Mouse (Mus musculus) stomach, postnatal 0 days (tissue): Measurements from ENCODE around the gene Fgfr2. TPM values are rescaled to one million over a fixed set of nuclear protein-coding genes. Genes with fewer than 3 reads are reported as not detected.
A peak's percentile ranks its signal among the peaks of the same experiment; 100 is the strongest.

Experiments
- ATAC-seq: fragments of 200-750 bp; cut with Nextera tagmentation; 2 replicates; pipeline ENCODE4 v1.8.0; 2017; ENCODE audit not compliant: low FRiP score, low TSS enrichment
- DNase-seq: peaks from one replicate; pipeline ENCODE4 v3.0.0-alpha.2; 2016; ENCODE audit warnings: low spot score
- H3K27ac ChIP-seq: fragments of 300-500 bp; sonication (generic); replicated peaks from 2 replicates; pipeline ENCODE4 v1.5.1; 2014; ENCODE audit warnings: mild to moderate bottlenecking, control low read depth
- H3K27me3 ChIP-seq: fragments of 300-500 bp; sonication (generic); 2 replicates; pipeline ENCODE4 v1.6.1; 2014; ENCODE audit warnings: low read length; ENCODE audit not compliant: control insufficient read depth, insufficient read depth
- H3K36me3 ChIP-seq: fragments of 300-500 bp; sonication (generic); 2 replicates; pipeline ENCODE4 v1.6.1; 2014; ENCODE audit warnings: low read length, mixed read lengths; ENCODE audit not compliant: control insufficient read depth, insufficient read depth
- H3K4me1 ChIP-seq: fragments of 300-500 bp; sonication (generic); replicated peaks from 2 replicates; pipeline ENCODE4 v1.6.1; 2014; ENCODE audit warnings: antibody characterized with exemption; ENCODE audit not compliant: control insufficient read depth, insufficient read depth
- H3K4me2 ChIP-seq: fragments of 300-500 bp; sonication (generic); replicated peaks from 2 replicates; pipeline ENCODE4 v1.6.1; 2014; ENCODE audit warnings: low read depth, mild to moderate bottlenecking, control low read depth, moderate library complexity
- H3K4me3 ChIP-seq: fragments of 300-500 bp; sonication (generic); 2 replicates; pipeline ENCODE4 v1.5.1; 2014; ENCODE audit warnings: low read depth, low read length, control low read depth
- H3K9ac ChIP-seq: fragments of 300-500 bp; sonication (generic); 2 replicates; pipeline ENCODE4 v1.6.1; 2014; ENCODE audit warnings: mild to moderate bottlenecking, low read length, control low read depth, mixed read lengths
- H3K9me3 ChIP-seq: fragments of 300-500 bp; sonication (generic); 2 replicates; pipeline ENCODE4 v1.6.1; 2016; ENCODE audit warnings: low read length; ENCODE audit not compliant: control insufficient read depth
- CTCF ChIP-seq: IDR thresholded peaks from 2 replicates; pipeline ENCODE4 v1.5.1; 2016; ENCODE audit warnings: antibody characterized with exemption, low read depth, mild to moderate bottlenecking, moderate library complexity
- EP300 ChIP-seq: optimal IDR thresholded peaks from 2 replicates; pipeline ENCODE3; 2016; ENCODE audit warnings: antibody characterized with exemption
- WGBS: fragments of 180-500 bp; shearing (Covaris S2); extraction: QIAGEN DNeasy Blood & Tissue Kit; methylation state at CpG from one replicate; pipeline ENCODE4 v1.1.7; 2014; 5-methylcytosine and 5-hydroxymethylcytosine counted together
- polyA plus RNA-seq: library from polyadenylated mRNA; unstranded; fragments of >200 nt; fragmentation: Nextera tagmentation; extraction: Ambion mirVana; gene quantifications from 2 replicates; pipeline ENCODE4 v1.2.1, GENCODE M21; 2015

Fgfr2 gene
- polyA plus RNA-seq, 1 experiment from 2014 or later: 60.8 TPM

DNA sequence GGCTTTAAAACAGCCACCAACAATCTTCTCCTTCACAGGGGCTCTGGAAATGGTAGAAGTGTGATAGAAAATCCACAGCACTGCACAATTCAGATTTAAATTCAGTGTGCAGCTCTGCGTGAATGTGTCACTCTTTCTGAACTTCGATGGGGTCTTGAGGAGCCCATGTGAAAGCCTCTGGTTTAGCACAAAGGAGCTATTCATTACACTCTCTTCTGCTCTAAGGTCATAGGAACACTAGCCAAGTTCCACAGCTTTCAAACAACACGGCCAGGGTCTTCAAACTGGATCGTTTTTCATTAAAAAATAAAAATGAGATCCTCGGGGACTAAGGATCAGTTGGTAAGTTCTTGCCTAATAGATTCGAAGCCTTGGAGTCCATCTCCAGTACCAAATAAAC lies 549.9 kb downstream of the Fgfr2 start:
- Histone ChIP-seq H3K4me1 (peaks cover 12% of the 10 kb centered on the region), H3K4me2 (no peak overlapping the region), H3K27ac (no peak overlapping the region), H3K27me3 (no peaks in the 10 kb centered on the region), H3K36me3 (0 out of 2 replicates have a peak, but pooled peaks cover 2% of the 10 kb centered on the region), H3K9me3 (no peaks in the 10 kb centered on the region), H3K4me3 (no peak overlapping the region), H3K9ac (no peak overlapping the region)
- TF ChIP-seq CTCF (no peak), EP300 (no peak)
- no peak for DNase-seq
- 53% methylated on average over 6 of the region's 6 CpGs for WGBS
- no peak for ATAC-seq

GRCm38 (mm10) chr7:132572738-132573137 lies 550.4 kb downstream of the Fgfr2 start:
- TF ChIP-seq EP300 (no peak), CTCF (no peak)
- Histone ChIP-seq H3K27me3 (no peaks in the 10 kb centered on the region), H3K9ac (0 out of 2 replicates have a peak overlapping the region, but pooled peaks have one; percentile 27), H3K9me3 (no peaks in the 10 kb centered on the region), H3K36me3 (0 out of 2 replicates have a peak, but pooled peaks cover 2% of the 10 kb centered on the region), H3K27ac (no peak overlapping the region), H3K4me3 (no peak overlapping the region), H3K4me2 (no peak overlapping the region), H3K4me1 (peaks cover 12% of the 10 kb centered on the region)
- no peak for ATAC-seq
- DNase-seq: no peak
- 65% methylated on average over 3 of the region's 3 CpGs for WGBS

- DNase-seq (no peak), ATAC-seq (no peak)
- Histone ChIP-seq H3K4me2 (peak overlapping the region; percentile 18; the same call in 1 of the 2 replicates), H3K27me3 (no peaks in the 10 kb centered on the region), H3K4me1 (peaks cover 12% of the 10 kb centered on the region), H3K27ac (peak overlapping the region; percentile 61; the same call in 1 of the 2 replicates), H3K9me3 (no peaks in the 10 kb centered on the region), H3K9ac (no peak overlapping the region), H3K4me3 (no peak overlapping the region), H3K36me3 (0 out of 2 replicates have a peak, but pooled peaks cover 2% of the 10 kb centered on the region)
- TF ChIP-seq EP300: no peak
- TF ChIP-seq CTCF: no peak
- 38% methylated on average over 8 of the region's 8 CpGs for WGBS
Measured at GRCm38 (mm10) chr7:132571481-132571880, 551.7 kb downstream of the Fgfr2 start.

GRCm38 (mm10) chr7:132570071-132570470 lies 553.1 kb downstream of the Fgfr2 start:
- Histone ChIP-seq H3K36me3 (peaks cover 6% of the 10 kb centered on the region; the same call in 1 of the 2 replicates), H3K27me3 (no peaks in the 10 kb centered on the region), H3K4me2 (no peak overlapping the region), H3K4me3 (no peak overlapping the region), H3K9ac (no peak overlapping the region), H3K4me1 (peaks cover 12% of the 10 kb centered on the region), H3K9me3 (no peaks in the 10 kb centered on the region), H3K27ac (no peak overlapping the region; the same call in 1 of the 2 replicates)
- DNase-seq (no peak), ATAC-seq (0 out of 2 replicates have a peak, but pooled peaks have one; percentile 12)
- 74% methylated on average over 5 of the region's 5 CpGs for WGBS
- TF ChIP-seq CTCF (no peak), EP300 (no peak)

DNA sequence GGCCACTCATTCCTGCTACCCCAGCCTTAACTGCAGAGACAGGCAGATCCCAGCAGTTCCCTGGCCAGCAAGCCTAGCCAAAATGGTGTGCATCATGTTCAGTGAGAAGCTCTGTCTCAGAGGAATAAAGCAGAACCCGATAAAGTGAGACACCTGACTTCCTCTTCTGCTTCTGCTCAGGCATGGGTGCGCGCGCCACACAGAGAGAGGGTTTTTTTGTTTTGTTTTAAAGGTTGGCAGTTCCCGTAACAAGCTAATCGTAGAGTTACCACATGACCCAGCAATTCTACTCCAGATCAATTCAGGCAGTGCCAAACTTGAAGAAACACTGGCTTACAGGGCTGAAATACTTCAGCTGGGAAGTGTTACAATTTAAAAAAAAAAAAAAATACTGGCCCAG lies 554.3 kb downstream of the Fgfr2 start:
- TF ChIP-seq CTCF (no peak), EP300 (no peak)
- no peaks in the 10 kb centered on the region for H3K9me3 ChIP-seq
- H3K36me3 ChIP-seq: peaks cover 13% of the 10 kb centered on the region
- no peak overlapping the region for H3K9ac ChIP-seq
- no peaks in the 10 kb centered on the region for H3K27me3 ChIP-seq
- no peak overlapping the region for H3K4me3 ChIP-seq
- DNase-seq: no peak
- 69% methylated on average over 6 of the region's 6 CpGs for WGBS
- H3K4me2 ChIP-seq: no peak overlapping the region
- H3K27ac ChIP-seq: no peak overlapping the region
- no peak for ATAC-seq
- peaks cover 9% of the 10 kb centered on the region for H3K4me1 ChIP-seq

GRCm38 (mm10) chr7:132565831-132566230 lies 557.3 kb downstream of the Fgfr2 start:
- DNase-seq (peak; percentile 40), ATAC-seq (0 out of 2 replicates have a peak, but pooled peaks have one; percentile 42)
- Histone ChIP-seq H3K27me3 (no peaks in the 10 kb centered on the region), H3K9ac (no peak overlapping the region), H3K4me2 (no peak overlapping the region), H3K9me3 (no peaks in the 10 kb centered on the region), H3K36me3 (peaks cover 34% of the 10 kb centered on the region), H3K27ac (no peak overlapping the region), H3K4me1 (no peaks in the 10 kb centered on the region; the same call in 1 of the 2 replicates), H3K4me3 (no peak overlapping the region)
- 44% methylated on average over 1 of the region's 1 CpGs for WGBS
- TF ChIP-seq EP300: no peak
- TF ChIP-seq CTCF: no peak
